Mouse (Mus musculus): Measurements from ENCODE around the gene Gm49387. TPM values are rescaled to one million over a fixed set of nuclear protein-coding genes. Genes with fewer than 3 reads are reported as not detected.

Gene Gm49387
- total and polyA plus RNA-seq, 2 experiments from 2014 or later: 1.7 TPM; not detected in 1

DNA sequence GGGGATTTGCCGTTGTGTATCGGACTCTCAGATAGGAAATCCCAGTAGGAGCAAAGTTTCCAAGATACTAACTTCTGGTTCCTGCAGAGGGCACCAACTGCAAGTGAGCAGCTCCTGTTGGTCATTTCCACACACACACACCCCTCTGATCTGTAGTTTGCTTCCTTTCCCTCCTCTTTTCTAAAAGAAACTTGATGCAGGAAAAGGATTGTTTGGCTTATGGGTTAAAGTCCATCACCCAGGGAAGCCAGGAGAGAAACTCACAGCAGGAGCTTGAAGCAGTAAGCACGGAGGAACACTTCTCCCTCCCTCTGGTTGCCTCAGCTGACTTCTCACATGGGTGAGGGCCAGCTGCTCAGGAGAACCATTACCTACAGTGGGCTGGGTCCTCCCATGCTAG is 121.5 kb downstream of the Gm49387 start:
- ATAC-seq (ENCODE audit: insufficient read depth, low read depth): peak; percentile 62; the same call in 1 of the 2 replicates
- H3K9ac ChIP-seq (replicated peaks; ENCODE audit: low read depth, low read length): no peak overlapping the region

DNA sequence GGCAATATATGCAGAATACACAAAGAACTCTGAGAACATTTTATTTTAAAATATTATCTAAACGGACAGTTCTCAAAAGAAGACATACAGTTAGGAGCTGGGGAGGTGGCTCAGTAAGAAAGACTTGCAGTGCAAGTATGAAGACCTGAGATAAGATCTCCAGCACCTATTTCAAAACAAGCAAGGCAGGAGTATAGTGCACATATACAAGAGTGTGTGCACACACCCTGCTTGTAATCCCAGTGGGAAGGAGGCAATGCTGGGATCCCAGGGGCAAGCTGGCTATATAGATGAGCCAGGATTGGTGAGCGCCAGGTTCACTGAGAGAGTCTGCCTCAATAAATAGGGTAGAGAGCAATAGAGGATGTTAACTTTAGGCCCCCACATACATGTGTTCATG is 124.8 kb downstream of the Gm49387 start:
- Histone ChIP-seq H3K4me2 (ENCODE audit: low read depth, low read length) (no peak overlapping the region), H3K4me3 (ENCODE audit: low read depth, low read length) (no peak overlapping the region), H3K27ac (ENCODE audit: low read depth) (no peak overlapping the region), H3K4me1 (ENCODE audit: control insufficient read depth, insufficient read depth) (no peaks in the 10 kb centered on the region), H3K9ac (replicated peaks; ENCODE audit: low read depth, low read length) (no peak overlapping the region), H3K27me3 (ENCODE audit: control insufficient read depth, insufficient read depth, low read length) (no peaks in the 10 kb centered on the region), H3K9me3 (replicated peaks; ENCODE audit: control insufficient read depth, low read length) (no peaks in the 10 kb centered on the region), H3K36me3 (replicated peaks; ENCODE audit: control insufficient read depth, insufficient read depth, low read length) (no peaks in the 10 kb centered on the region)
- ATAC-seq (ENCODE audit: insufficient read depth, low read depth) (no peak), DNase-seq (ENCODE audit: low spot score) (no peak)
- WGBS: 92% methylated on average over 2 of the region's 2 CpGs
- TF ChIP-seq EP300 (IDR thresholded peaks at IDR 0.05; ENCODE audit: low read depth) (no peak), CTCF (IDR thresholded peaks at IDR 0.05; ENCODE audit: low read depth) (no peak)

More for the DNA sequence above, 121.5 kb downstream of the Gm49387 start:
- H3K27ac ChIP-seq (ENCODE audit: low read depth): no peak overlapping the region
- H3K36me3 ChIP-seq (replicated peaks; ENCODE audit: control insufficient read depth, insufficient read depth, low read length): peaks cover 8% of the 10 kb centered on the region; the same call in 1 of the 2 replicates
- WGBS: 22% methylated on average over 3 of the region's 3 CpGs
- no peaks in the 10 kb centered on the region for H3K27me3 ChIP-seq (ENCODE audit: control insufficient read depth, insufficient read depth, low read length)
- DNase-seq (ENCODE audit: low spot score): peak; percentile 70
- TF ChIP-seq CTCF (IDR thresholded peaks at IDR 0.05; ENCODE audit: low read depth) (peak; percentile 65), EP300 (IDR thresholded peaks at IDR 0.05; ENCODE audit: low read depth) (no peak)
- no peaks in the 10 kb centered on the region for H3K4me1 ChIP-seq (ENCODE audit: control insufficient read depth, insufficient read depth)
- H3K9me3 ChIP-seq (replicated peaks; ENCODE audit: control insufficient read depth, low read length): no peaks in the 10 kb centered on the region
- peak overlapping the region; percentile 22; the same call in 1 of the 2 replicates for H3K4me2 ChIP-seq (ENCODE audit: low read depth, low read length)
- H3K4me3 ChIP-seq (ENCODE audit: low read depth, low read length): no peak overlapping the region

DNA sequence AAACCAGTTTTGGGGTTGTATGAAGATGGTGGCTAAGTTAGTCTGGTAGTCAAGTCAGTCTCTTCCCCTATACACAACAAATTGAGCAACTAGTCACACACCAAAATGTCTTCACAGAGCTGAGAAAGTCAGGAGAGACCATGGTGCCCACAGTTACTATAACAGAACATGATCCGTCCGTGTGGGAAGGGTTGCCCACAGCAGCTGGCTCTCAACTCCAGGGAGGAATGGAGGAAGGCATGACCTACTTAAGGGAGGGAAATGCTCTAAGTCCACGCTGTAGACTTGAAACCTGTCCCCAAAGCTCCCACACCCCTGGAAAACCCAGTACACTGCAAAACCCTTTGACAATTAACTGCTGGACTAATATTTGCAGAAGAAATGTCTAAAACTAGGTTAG is 130.4 kb downstream of the Gm49387 start:
- 82% methylated on average over 3 of the region's 3 CpGs for WGBS
- Histone ChIP-seq H3K9me3 (replicated peaks; ENCODE audit: control insufficient read depth, low read length) (no peaks in the 10 kb centered on the region), H3K36me3 (replicated peaks; ENCODE audit: control insufficient read depth, insufficient read depth, low read length) (peaks cover 38% of the 10 kb centered on the region), H3K4me3 (ENCODE audit: low read depth, low read length) (no peak overlapping the region), H3K27ac (ENCODE audit: low read depth) (no peak overlapping the region), H3K27me3 (ENCODE audit: control insufficient read depth, insufficient read depth, low read length) (no peaks in the 10 kb centered on the region), H3K9ac (replicated peaks; ENCODE audit: low read depth, low read length) (no peak overlapping the region), H3K4me2 (ENCODE audit: low read depth, low read length) (no peak overlapping the region), H3K4me1 (ENCODE audit: control insufficient read depth, insufficient read depth) (peaks cover 4% of the 10 kb centered on the region; the same call in 1 of the 2 replicates)
- ATAC-seq (ENCODE audit: insufficient read depth, low read depth) (no peak), DNase-seq (ENCODE audit: low spot score) (no peak)
- no peak for TF ChIP-seq CTCF (IDR thresholded peaks at IDR 0.05; ENCODE audit: low read depth)
- no peak for TF ChIP-seq EP300 (IDR thresholded peaks at IDR 0.05; ENCODE audit: low read depth)

DNA sequence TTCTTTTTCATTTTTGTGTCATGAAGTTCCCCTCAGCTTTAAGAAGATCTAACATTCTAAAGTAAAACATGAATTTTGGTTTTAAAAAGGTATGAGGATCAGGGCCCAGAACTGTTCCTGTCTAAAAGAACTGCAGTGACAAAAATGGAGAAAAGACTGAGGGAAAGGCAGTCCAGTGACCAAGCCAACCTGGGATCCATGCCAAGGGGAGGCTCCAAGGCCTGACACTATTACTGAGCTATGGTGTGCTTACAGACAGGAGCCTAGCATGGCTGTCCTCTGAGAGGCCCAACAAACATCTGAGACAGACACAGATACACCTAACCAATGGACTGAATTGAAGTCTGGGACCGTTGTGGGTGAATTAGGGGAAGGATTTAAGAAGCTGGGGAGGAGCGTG is 130.8 kb downstream of the Gm49387 start:
- no peaks in the 10 kb centered on the region for H3K27me3 ChIP-seq (ENCODE audit: control insufficient read depth, insufficient read depth, low read length)
- peaks cover 42% of the 10 kb centered on the region for H3K36me3 ChIP-seq (replicated peaks; ENCODE audit: control insufficient read depth, insufficient read depth, low read length)
- no peaks in the 10 kb centered on the region for H3K9me3 ChIP-seq (replicated peaks; ENCODE audit: control insufficient read depth, low read length)
- no peak overlapping the region for H3K4me3 ChIP-seq (ENCODE audit: low read depth, low read length)
- peaks cover 4% of the 10 kb centered on the region; the same call in 1 of the 2 replicates for H3K4me1 ChIP-seq (ENCODE audit: control insufficient read depth, insufficient read depth)
- H3K27ac ChIP-seq (ENCODE audit: low read depth): no peak overlapping the region
- H3K4me2 ChIP-seq (ENCODE audit: low read depth, low read length): no peak overlapping the region
- no peak overlapping the region for H3K9ac ChIP-seq (replicated peaks; ENCODE audit: low read depth, low read length)
- WGBS: 87% methylated on average over 2 of the region's 2 CpGs
- ATAC-seq (ENCODE audit: insufficient read depth, low read depth) (no peak), DNase-seq (ENCODE audit: low spot score) (peak; percentile 38)
- no peak for TF ChIP-seq EP300 (IDR thresholded peaks at IDR 0.05; ENCODE audit: low read depth)
- no peak for TF ChIP-seq CTCF (IDR thresholded peaks at IDR 0.05; ENCODE audit: low read depth)

DNA sequence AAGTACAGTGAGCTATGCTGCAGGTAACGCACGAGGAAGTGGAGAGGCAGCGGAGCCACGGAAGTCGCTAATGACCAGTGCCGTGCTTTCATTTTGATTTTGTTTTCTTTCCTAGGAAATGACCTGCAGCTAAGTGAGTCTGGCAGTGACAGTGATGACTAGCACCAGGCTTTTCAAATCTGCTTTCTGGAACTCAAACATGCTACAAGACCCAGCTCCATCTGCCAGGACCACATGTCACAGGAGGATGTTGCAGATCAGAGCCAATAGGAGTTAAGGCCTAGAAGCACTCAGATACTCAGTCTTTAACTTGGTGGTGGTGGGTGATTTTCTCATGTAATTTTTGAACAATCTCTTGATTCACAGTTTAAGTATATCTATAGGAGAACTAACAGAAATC is 134.2 kb downstream of the Gm49387 start:
- Histone ChIP-seq H3K4me1 (ENCODE audit: control insufficient read depth, insufficient read depth) (peaks cover 4% of the 10 kb centered on the region; the same call in 1 of the 2 replicates), H3K4me2 (ENCODE audit: low read depth, low read length) (no peak overlapping the region), H3K36me3 (replicated peaks; ENCODE audit: control insufficient read depth, insufficient read depth, low read length) (peaks cover 75% of the 10 kb centered on the region), H3K9me3 (replicated peaks; ENCODE audit: control insufficient read depth, low read length) (no peaks in the 10 kb centered on the region), H3K9ac (replicated peaks; ENCODE audit: low read depth, low read length) (no peak overlapping the region), H3K27me3 (ENCODE audit: control insufficient read depth, insufficient read depth, low read length) (no peaks in the 10 kb centered on the region), H3K27ac (ENCODE audit: low read depth) (no peak overlapping the region), H3K4me3 (ENCODE audit: low read depth, low read length) (no peak overlapping the region)
- TF ChIP-seq EP300 (IDR thresholded peaks at IDR 0.05; ENCODE audit: low read depth) (no peak), CTCF (IDR thresholded peaks at IDR 0.05; ENCODE audit: low read depth) (no peak)
- 96% methylated on average over 6 of the region's 6 CpGs for WGBS
- DNase-seq (ENCODE audit: low spot score): no peak
- no peak for ATAC-seq (ENCODE audit: insufficient read depth, low read depth)

DNA sequence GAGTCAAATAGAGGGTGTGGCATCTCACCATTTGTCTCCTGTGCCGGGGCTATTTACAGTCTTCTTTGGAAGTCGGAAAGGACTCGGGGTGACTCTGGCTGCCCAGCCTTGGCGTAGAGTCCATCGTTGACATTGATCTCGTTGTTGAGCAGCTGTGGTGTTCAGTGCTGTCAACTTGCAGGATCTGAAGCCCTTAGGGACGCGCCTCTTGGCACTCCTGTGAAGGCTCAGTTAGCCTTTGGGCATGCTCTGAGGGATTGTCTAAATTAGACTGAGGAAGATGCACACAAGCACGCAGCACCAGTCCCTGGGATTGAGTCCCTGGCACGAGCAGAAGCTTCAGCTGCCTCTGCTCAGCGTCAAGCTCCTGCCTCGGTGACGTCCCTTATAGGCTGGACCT is 137.3 kb downstream of the Gm49387 start:
- 0 out of 2 replicates have a peak, but pooled peaks cover under 1% of the 10 kb centered on the region for H3K4me1 ChIP-seq (ENCODE audit: control insufficient read depth, insufficient read depth)
- H3K36me3 ChIP-seq (replicated peaks; ENCODE audit: control insufficient read depth, insufficient read depth, low read length): peaks cover 94% of the 10 kb centered on the region
- TF ChIP-seq EP300 (IDR thresholded peaks at IDR 0.05; ENCODE audit: low read depth) (no peak), CTCF (IDR thresholded peaks at IDR 0.05; ENCODE audit: low read depth) (no peak)
- no peaks in the 10 kb centered on the region for H3K9me3 ChIP-seq (replicated peaks; ENCODE audit: control insufficient read depth, low read length)
- no peak overlapping the region for H3K4me3 ChIP-seq (ENCODE audit: low read depth, low read length)
- ATAC-seq (ENCODE audit: insufficient read depth, low read depth): no peak
- no peak for DNase-seq (ENCODE audit: low spot score)
- H3K4me2 ChIP-seq (ENCODE audit: low read depth, low read length): no peak overlapping the region
- no peak overlapping the region for H3K27ac ChIP-seq (ENCODE audit: low read depth)
- H3K9ac ChIP-seq (replicated peaks; ENCODE audit: low read depth, low read length): no peak overlapping the region
- no peaks in the 10 kb centered on the region for H3K27me3 ChIP-seq (ENCODE audit: control insufficient read depth, insufficient read depth, low read length)
- 79% methylated on average over 13 of the region's 13 CpGs for WGBS

Other genes with a start within 250 kb of the Gm49387 start
- gene Sh3bp5, start 204.8 kb downstream of the Gm49387 start, total RNA-seq (2014; rRNA removed; ENCODE audit: low replicate concordance): 10.2 and 14.2 TPM in 2 replicates
- 37.6 and 43.4 TPM in 2 replicates for gene Sh3bp5, start 204.8 kb downstream of the Gm49387 start, polyA plus RNA-seq (2015; fragmentation: Nextera tagmentation; extraction: Ambion mirVana)
- gene Eaf1, start 146.5 kb downstream of the Gm49387 start, total RNA-seq (2014; rRNA removed; ENCODE audit: low replicate concordance): 7.4 and 12.1 TPM in 2 replicates
- gene Eaf1, start 146.5 kb downstream of the Gm49387 start, polyA plus RNA-seq (2015; fragmentation: Nextera tagmentation; extraction: Ambion mirVana): 6.5 TPM in 2 replicates
- gene Mettl6, start 145.8 kb downstream of the Gm49387 start, total RNA-seq (2014; rRNA removed; ENCODE audit: low replicate concordance): 9.0 and 21.7 TPM in 2 replicates
- gene Mettl6, start 145.8 kb downstream of the Gm49387 start, polyA plus RNA-seq (2015; fragmentation: Nextera tagmentation; extraction: Ambion mirVana): 23.3 and 26.6 TPM in 2 replicates
- 13.8 and 16.4 TPM in 2 replicates for gene Colq, start 49.5 kb downstream of the Gm49387 start, total RNA-seq (2014; rRNA removed; ENCODE audit: low replicate concordance)
- 7.5 and 7.9 TPM in 2 replicates for gene Colq, start 49.5 kb downstream of the Gm49387 start, polyA plus RNA-seq (2015; fragmentation: Nextera tagmentation; extraction: Ambion mirVana)
- gene Btd, start 150 bp upstream of the Gm49387 start, total RNA-seq (2014; rRNA removed; ENCODE audit: low replicate concordance): 29.0 and 43.1 TPM in 2 replicates
- gene Btd, start 150 bp upstream of the Gm49387 start, polyA plus RNA-seq (2015; fragmentation: Nextera tagmentation; extraction: Ambion mirVana): 14.6 and 15.0 TPM in 2 replicates
- 22.4 and 25.5 TPM in 2 replicates for gene Hacl1, start 408 bp upstream of the Gm49387 start, total RNA-seq (2014; rRNA removed; ENCODE audit: low replicate concordance)
- 9.2 and 12.2 TPM in 2 replicates for gene Hacl1, start 408 bp upstream of the Gm49387 start, polyA plus RNA-seq (2015; fragmentation: Nextera tagmentation; extraction: Ambion mirVana)
- gene Ankrd28, start 189.8 kb upstream of the Gm49387 start, total RNA-seq (2014; rRNA removed; ENCODE audit: low replicate concordance): 16.2 and 17.7 TPM in 2 replicates
- gene Ankrd28, start 189.8 kb upstream of the Gm49387 start, polyA plus RNA-seq (2015; fragmentation: Nextera tagmentation; extraction: Ambion mirVana): 3.8 and 4.5 TPM in 2 replicates

Data from heart, postnatal 0 days (tissue).